Mouse (Mus musculus) neural tube, embryonic 11.5 days (tissue): ENCODE measurements at regions not wholly inside any gene's neighbourhood (a gene's known extent, or its start where the extent isn't known, plus 50 kb on each side); places are given as distances from the start of the nearest gene placed in this dataset.

Source experiments
- ATAC-seq: fragments of 200-750 bp; cut with Nextera tagmentation; 2 replicates; pipeline ENCODE4 v1.8.0; 2017; ENCODE audit warnings: moderate number of reproducible peaks, mild to moderate bottlenecking, moderate TSS enrichment, moderate library complexity; ENCODE audit not compliant: insufficient read depth, low FRiP score, low TSS enrichment
- DNase-seq: peaks from one replicate; pipeline ENCODE4 v3.0.0-alpha.2; 2015; ENCODE audit warnings: low spot score
- H3K27ac ChIP-seq: fragments of 300-500 bp; sonication (generic); 2 replicates; pipeline ENCODE4 v1.5.1; 2014; ENCODE audit warnings: low read depth, mild to moderate bottlenecking, low read length
- H3K27me3 ChIP-seq: fragments of 300-500 bp; sonication (generic); 2 replicates; pipeline ENCODE4 v1.6.1; 2014; ENCODE audit warnings: mild to moderate bottlenecking, low read length, mixed read lengths; ENCODE audit not compliant: control insufficient read depth, insufficient read depth
- H3K36me3 ChIP-seq: fragments of 300-500 bp; sonication (generic); 2 replicates; pipeline ENCODE4 v1.6.1; 2014; ENCODE audit warnings: mild to moderate bottlenecking, low read length, moderate library complexity, mixed read lengths; ENCODE audit not compliant: control insufficient read depth, insufficient read depth
- H3K4me1 ChIP-seq: fragments of 300-500 bp; sonication (generic); 2 replicates; pipeline ENCODE4 v1.6.1; 2014; ENCODE audit warnings: low read length, mixed read lengths; ENCODE audit not compliant: control insufficient read depth, insufficient read depth
- H3K4me2 ChIP-seq: fragments of 300-500 bp; sonication (generic); 2 replicates; pipeline ENCODE4 v1.6.1; 2014; ENCODE audit warnings: low read depth, mild to moderate bottlenecking, moderate library complexity
- H3K4me3 ChIP-seq: fragments of 300-500 bp; sonication (generic); 2 replicates; pipeline ENCODE4 v1.5.1; 2014; ENCODE audit warnings: low read depth, low read length
- H3K9ac ChIP-seq: fragments of 300-500 bp; sonication (generic); 2 replicates; pipeline ENCODE4 v1.6.1; 2014; ENCODE audit warnings: mild to moderate bottlenecking, low read length
- H3K9me3 ChIP-seq: fragments of 300-500 bp; sonication (generic); 2 replicates; pipeline ENCODE4 v1.6.1; 2016; ENCODE audit warnings: low read length; ENCODE audit not compliant: control insufficient read depth
- WGBS: fragments of 180-500 bp; shearing (Covaris S2); extraction: QIAGEN DNeasy Blood & Tissue Kit; methylation state at CpG from one replicate; pipeline ENCODE4 v1.1.7; 2014; 5-methylcytosine and 5-hydroxymethylcytosine counted together

DNA sequence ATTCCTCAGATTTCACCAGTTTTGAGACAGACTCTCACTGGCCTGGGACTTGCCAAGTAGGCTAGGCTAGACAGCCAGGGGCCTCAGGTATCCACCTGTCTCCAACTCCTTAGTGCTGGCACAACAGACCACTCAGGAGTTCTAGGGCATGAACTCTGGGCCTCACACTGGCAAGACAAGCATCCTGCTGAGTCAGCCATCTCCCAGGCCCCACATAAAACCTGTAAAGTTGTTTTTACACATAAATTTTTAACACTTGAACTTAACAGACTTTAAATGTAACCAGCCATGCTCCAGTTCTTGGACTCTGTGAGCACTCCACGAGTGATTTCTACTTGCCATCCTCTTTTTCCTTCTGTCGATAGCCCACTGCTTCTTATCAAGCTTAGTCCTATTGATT is 205.5 kb upstream of the Hs6st1 start:
- Histone ChIP-seq H3K4me1 (no peaks in the 10 kb centered on the region), H3K36me3 (no peaks in the 10 kb centered on the region), H3K9me3 (no peaks in the 10 kb centered on the region), H3K9ac (no peak overlapping the region), H3K27ac (no peak overlapping the region), H3K27me3 (no peaks in the 10 kb centered on the region), H3K4me3 (no peak overlapping the region), H3K4me2 (no peak overlapping the region)
- no peak for ATAC-seq
- no peak for DNase-seq
- 91% methylated on average over 2 of the region's 2 CpGs for WGBS

DNA sequence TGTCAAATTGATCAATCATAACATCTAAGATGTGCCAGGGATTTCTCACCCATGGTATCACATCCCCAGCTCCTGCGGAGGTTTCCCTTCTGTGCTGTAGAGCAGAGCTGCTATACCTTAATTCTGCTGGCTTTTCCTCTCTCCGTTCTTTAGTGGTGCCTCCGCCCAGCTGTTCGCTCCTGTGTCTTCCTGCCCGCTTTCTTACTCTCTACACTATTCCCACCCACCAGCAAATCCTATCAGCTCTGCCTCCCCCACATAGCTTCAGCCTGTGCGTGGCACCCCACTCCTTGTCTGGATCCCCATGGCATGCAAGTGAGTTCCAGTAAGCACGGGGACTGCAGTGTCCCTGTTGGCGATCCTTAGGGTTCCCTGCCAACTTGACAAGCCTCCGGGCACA is 204.0 kb upstream of the Hs6st1 start:
- no peak overlapping the region for H3K4me3 ChIP-seq
- whole genome bisulfite sequencing = 91% methylated on average over 9 of the region's 9 CpGs
- no peak overlapping the region for H3K9ac ChIP-seq
- H3K36me3 ChIP-seq = no peaks in the 10 kb centered on the region
- H3K27ac ChIP-seq = no peak overlapping the region
- ATAC-seq (no peak), DNase-seq (no peak)
- no peaks in the 10 kb centered on the region for H3K27me3 ChIP-seq
- no peaks in the 10 kb centered on the region for H3K9me3 ChIP-seq
- no peak overlapping the region for H3K4me2 ChIP-seq
- no peaks in the 10 kb centered on the region for H3K4me1 ChIP-seq

DNA sequence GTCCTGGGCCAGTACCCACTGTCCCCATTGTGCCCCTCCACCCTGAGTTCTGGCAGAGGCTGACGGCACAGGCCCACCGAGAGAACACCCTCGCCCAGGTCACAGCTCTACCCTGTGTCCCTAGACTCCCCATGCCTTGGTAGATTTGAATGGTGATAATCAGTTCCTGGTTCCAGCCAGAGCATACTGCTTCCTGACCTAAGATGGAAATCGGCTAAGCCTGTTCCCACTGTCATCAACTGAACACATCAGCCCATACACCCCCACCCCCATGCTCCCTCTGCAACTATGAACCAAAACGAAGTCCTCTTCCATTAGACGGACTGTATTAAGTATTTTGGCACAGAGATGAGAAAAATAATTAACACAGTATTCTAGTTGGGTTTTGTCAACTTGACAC is 202.9 kb upstream of the Hs6st1 start:
- Histone ChIP-seq H3K9me3 (no peaks in the 10 kb centered on the region), H3K36me3 (no peaks in the 10 kb centered on the region), H3K27me3 (no peaks in the 10 kb centered on the region), H3K4me2 (no peak overlapping the region), H3K4me1 (peaks cover 3% of the 10 kb centered on the region; the same call in 1 of the 2 replicates), H3K27ac (no peak overlapping the region), H3K9ac (no peak overlapping the region), H3K4me3 (no peak overlapping the region)
- no peak for DNase-seq
- 89% methylated on average over 6 of the region's 6 CpGs for WGBS
- no peak for ATAC-seq

DNA sequence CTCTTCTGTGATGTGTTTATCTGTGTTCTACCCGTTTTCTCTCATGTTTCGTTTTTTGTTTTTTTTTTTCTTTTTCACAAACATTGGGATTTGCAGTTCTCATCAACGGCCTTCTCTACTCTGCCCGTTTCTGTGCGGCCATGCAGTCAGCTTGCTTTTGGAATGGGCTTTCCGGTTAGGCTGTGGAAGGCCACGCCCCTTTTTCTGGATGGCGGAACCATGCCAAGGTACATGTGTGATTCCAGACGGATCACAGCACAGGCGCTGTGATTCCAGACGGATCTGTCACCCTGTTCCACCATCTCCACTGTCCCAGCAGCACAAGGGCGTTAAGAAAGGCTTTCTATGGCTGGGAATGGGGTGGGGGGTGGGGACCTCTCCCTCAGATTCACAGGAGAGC is 201.6 kb upstream of the Hs6st1 start:
- ATAC-seq = no peak

DNA sequence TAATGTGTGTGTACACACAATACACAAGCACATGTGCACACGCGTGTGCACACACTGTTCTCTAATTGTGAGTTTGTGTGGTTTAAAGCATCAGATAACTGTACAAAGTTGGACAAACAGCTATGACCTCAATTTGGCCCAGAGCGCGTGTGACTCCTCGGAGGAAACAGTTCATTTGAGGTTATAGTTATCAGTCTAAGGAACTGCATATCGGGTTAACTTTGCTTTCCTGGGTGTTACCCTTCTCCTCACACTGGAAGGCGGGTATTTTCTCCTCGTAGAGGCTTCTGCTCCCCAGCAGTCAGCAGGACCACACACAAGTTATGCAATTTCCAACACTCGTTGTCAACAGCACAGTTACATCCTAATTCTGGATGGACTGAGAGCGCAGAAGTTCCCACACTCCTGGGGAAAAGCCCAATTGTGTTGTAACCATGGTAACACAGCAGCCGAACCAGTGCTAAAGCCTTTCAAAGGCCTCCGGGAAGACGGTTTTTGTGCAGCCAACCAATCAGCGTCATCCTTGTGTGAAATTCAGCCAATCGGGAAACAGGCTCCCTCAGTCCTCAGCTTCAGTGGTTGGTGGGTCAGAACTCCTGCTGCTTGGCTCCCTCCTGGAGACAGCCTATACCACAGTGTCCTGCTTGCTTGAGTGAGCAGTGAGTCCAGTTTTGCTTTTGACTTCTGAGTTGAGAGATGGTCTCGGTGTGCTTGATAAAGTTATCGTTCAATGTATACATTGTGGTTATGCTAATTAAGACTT is 198.6 kb upstream of the Hs6st1 start:
- Histone ChIP-seq H3K4me2 (no peak overlapping the region), H3K36me3 (no peaks in the 10 kb centered on the region)

More for the DNA sequence above, 201.6 kb upstream of the Hs6st1 start:
- Histone ChIP-seq H3K36me3 (no peaks in the 10 kb centered on the region), H3K4me2 (no peak overlapping the region), H3K4me3 (no peak overlapping the region), H3K27ac (no peak overlapping the region), H3K9ac (no peak overlapping the region), H3K27me3 (no peaks in the 10 kb centered on the region), H3K4me1 (peaks cover 3% of the 10 kb centered on the region; the same call in 1 of the 2 replicates), H3K9me3 (no peaks in the 10 kb centered on the region)
- WGBS = 88% methylated on average over 12 of the region's 12 CpGs
- DNase-seq = no peak

DNA sequence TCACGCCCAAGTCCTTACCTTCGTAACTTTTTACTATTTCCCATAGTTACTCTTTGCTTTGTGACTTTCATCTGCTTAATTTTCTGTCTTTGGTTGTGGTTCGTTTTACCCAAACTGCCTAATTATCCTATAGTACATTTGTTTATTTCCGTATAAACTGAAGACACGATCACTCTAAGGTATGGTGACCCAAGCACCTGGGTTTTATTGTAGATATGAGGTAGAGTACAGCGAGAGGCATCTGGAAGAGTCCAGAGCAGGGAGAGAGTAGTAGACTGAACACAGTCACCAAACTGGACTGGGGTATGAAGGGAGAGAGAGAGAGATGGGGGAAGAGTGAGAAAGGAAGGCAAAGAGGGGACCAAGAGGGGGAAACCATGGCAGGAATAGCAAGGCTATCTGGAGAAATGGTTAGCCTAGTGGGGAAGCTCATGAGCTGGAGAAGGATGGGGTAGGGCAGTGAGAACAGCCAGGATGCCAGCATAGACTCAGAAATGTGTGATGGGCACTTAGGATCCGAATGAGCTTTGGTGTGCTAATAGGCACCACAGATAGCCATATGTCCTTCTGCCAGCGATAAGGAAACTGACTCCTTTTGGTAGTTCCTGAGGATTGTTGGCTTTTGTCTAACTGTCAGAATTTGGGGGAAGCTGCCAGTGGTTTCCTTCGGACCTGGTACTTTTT is 197.9 kb upstream of the Hs6st1 start:
- Histone ChIP-seq H3K4me1 (peaks cover 3% of the 10 kb centered on the region; the same call in 1 of the 2 replicates), H3K9ac (no peak overlapping the region), H3K4me2 (no peak overlapping the region), H3K9me3 (no peaks in the 10 kb centered on the region), H3K4me3 (no peak overlapping the region), H3K27ac (no peak overlapping the region), H3K36me3 (no peaks in the 10 kb centered on the region), H3K27me3 (no peaks in the 10 kb centered on the region)
- DNase-seq (no peak), ATAC-seq (no peak; the same call in 1 of the 2 replicates)
- 79% methylated on average over 9 of the region's 9 CpGs for WGBS

More for the DNA sequence above, 198.6 kb upstream of the Hs6st1 start:
- Histone ChIP-seq H3K27ac (no peak overlapping the region), H3K27me3 (no peaks in the 10 kb centered on the region), H3K9ac (no peak overlapping the region), H3K9me3 (no peaks in the 10 kb centered on the region), H3K4me3 (no peak overlapping the region), H3K4me1 (peaks cover 3% of the 10 kb centered on the region; the same call in 1 of the 2 replicates)
- peak; percentile 88 for DNase-seq
- peak; percentile 99 for ATAC-seq
- WGBS = 36% methylated on average over 17 of the region's 17 CpGs

DNA sequence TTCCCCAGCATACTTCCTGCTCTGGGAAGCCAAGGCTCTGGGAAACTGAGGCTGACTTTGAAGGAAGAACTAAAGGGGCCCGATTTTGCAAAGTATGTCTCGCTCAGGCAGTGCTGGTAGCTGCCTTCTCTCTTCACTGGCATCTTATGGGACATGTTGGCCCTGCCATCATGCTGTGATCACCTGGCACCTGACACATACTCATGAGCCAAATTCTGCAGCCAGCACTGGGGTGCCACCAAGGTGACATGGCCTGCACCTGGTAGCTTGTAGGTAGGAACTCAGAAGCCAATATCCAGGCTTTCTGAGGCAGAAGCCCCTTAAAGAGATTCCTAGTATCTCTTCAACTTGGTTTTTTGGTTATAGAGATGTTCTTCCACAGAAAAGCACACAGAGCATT is 195.2 kb upstream of the Hs6st1 start:
- WGBS = 90% methylated on average over 2 of the region's 2 CpGs
- ATAC-seq (no peak), DNase-seq (no peak)
- Histone ChIP-seq H3K27ac (no peak overlapping the region), H3K4me3 (no peak overlapping the region), H3K4me1 (peaks cover 3% of the 10 kb centered on the region; the same call in 1 of the 2 replicates), H3K9me3 (no peaks in the 10 kb centered on the region), H3K36me3 (no peaks in the 10 kb centered on the region), H3K27me3 (no peaks in the 10 kb centered on the region), H3K4me2 (no peak overlapping the region), H3K9ac (no peak overlapping the region)

DNA sequence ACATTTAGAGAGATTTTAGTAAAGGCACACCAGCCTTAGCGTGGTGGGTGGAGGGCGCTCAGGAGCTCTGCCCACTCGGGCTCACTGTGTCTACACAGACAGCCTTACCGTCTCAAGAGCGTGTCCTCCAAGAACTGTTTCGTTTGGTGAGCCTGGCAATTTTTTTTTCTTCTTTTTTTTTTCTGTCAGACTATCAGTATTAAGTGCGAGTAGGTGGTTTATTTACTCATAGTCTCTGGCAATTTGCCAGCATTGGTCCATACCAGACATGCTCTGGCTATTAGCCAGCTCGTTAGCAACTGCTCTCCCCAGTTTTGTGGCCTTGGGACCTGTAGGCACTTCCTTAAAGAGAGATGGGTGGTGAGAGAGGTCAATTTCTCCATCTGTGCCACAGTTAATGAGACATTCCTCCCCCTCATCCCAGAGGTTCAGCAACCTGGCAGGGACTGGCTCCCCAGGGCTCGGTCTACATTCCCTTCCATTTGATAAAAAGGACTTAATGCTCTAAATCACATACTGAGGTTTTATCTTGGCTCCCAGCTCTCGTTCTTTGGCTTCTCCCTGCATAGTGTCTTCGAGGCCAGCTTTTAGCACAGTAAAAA is 192.9 kb upstream of the Hs6st1 start:
- WGBS = 79% methylated on average over 11 of the region's 11 CpGs
- H3K4me1 ChIP-seq = no peaks in the 10 kb centered on the region; the same call in 1 of the 2 replicates
- H3K9me3 ChIP-seq = no peaks in the 10 kb centered on the region
- no peaks in the 10 kb centered on the region for H3K36me3 ChIP-seq
- H3K27me3 ChIP-seq = no peaks in the 10 kb centered on the region
- ATAC-seq (no peak), DNase-seq (no peak)
- H3K4me2 ChIP-seq = no peak overlapping the region
- H3K9ac ChIP-seq = no peak overlapping the region
- no peak overlapping the region for H3K4me3 ChIP-seq
- H3K27ac ChIP-seq = no peak overlapping the region
